Mouse (Mus musculus): Measurements from ENCODE around the gene Itgad.

Itgad gene

DNA sequence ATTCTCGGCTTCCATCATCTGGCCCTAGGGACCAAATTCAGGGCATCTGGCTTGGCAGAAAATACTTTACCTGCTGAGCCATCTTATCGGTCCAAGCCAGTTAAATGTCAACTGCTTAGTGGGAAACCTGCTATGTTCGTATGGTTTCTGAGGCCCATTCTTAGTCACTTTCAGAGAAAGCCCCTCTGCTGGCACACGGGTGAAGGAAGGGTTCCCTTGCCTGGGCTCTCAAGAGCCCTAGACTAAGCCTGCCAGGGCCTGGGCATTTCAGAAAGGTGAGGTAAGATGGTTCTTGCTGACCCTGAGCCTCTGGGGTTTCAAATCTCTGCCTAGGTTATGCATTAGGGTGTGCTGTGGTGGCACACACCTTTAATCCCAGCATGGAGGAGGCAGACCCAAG, 91.4 kb downstream of the Itgad start:
- no peak for DNase-seq

GRCm38 (mm10) chr7:128246496-128247391, 92.6 kb downstream of the Itgad start, which contains the start of gene Tgfb1i1:
TSS of gene Tgfb1i1 (plus strand) at chr7:128246812.
- DNase-seq, result peak; percentile 57

DNA sequence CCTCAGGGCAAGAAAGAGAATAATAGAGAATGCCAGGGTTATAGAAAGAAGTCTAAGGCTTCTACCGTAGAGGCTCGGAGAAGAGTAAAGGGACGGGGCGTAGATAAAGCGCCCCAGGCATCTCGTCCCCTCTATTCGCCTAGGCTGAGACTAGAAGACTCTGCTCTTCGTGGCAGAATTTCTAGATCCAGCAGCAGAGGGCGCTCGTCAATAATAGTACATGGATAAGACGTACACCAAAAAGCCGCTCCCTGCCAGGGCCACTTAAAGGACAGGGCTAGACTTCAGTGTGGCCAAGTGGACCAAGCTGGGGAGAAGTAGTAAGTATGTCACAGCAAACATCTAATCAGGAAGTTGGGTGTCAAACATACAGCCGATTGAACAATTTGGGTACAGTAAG, 93.3 kb downstream of the Itgad start:
- peak; percentile 91 for DNase-seq

GRCm38 (mm10) chr7:128248081-128249042, 94.2 kb downstream of the Itgad start:
- DNase-seq, result no peak

- DNase-seq, result no peak
Observed at GRCm38 (mm10) chr7:128249998-128250397, 95.8 kb downstream of the Itgad start.

- DNase-seq, result no peak
Observed at GRCm38 (mm10) chr7:128251946-128252345, 97.8 kb downstream of the Itgad start.

DNA sequence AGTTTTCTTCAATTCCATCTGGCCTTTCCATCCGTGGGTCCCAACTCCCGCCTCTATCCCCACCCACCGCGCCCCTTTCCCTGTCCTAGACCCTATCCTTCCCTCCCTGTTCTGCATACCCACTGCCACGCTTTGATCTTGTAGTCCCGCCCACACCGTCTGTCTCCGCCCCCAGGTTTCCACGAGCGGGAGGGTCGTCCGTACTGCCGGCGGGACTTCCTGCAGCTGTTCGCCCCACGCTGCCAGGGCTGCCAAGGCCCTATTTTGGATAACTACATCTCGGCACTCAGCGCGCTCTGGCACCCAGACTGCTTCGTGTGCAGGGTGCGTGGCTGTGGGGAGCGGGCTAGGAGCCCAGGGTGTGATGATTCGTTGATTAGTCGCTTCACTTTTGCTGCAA, 98.4 kb downstream of the Itgad start:
- peak; percentile 75 for DNase-seq

- no peak for DNase-seq
Observed at GRCm38 (mm10) chr7:128254978-128255377, 100.8 kb downstream of the Itgad start.

DNA sequence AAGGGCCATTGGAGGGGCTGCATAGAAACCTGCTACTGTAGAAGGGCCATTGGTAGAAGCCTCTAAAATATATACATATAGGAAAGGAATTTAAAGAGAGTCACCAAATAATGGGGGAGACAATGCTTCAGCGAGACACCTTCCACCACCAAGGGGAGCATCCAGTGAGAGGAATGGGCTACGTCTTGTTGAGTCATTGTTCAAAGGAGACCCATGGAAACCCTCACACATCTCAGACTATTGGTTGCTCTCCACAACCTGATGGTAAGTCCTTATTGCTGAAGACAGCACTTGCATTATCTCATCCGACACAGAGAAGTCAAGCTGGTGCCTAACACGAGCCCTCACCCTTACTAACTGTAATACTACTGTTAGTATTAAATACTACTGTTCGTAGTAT, 101.6 kb downstream of the Itgad start:
- no peak for DNase-seq

GRCm38 (mm10) chr7:128256783-128257334, 102.7 kb downstream of the Itgad start:
- DNase-seq, result no peak

DNA sequence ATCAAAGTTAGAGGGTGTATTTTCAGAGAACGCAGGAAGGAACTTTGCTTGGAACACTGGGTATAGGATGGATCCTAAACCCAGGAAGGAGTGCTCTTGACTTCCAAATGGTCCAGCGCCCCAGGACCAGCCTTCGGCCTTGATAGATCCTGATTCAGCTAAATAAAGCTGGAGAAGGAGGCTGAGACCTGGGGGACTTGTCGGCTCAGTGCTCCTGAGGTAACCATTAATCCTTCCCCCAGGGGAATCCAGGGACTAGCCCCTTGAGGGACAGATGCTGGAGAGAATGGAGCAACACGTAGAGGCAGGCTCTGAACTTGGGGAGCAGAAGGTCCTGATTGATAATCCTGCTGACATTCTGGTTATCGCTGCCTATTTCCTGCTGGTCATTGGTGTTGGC, 111.2 kb downstream of the Itgad start, which contains the start of gene Slc5a2:
Gene Slc5a2 (plus strand): TSS at position 247 of the 400 bp plus-strand sequence.
- DNase-seq, result no peak

GRCm38 (mm10) chr7:128266056-128266455, 111.9 kb downstream of the Itgad start:
- DNase-seq, result no peak

DNA sequence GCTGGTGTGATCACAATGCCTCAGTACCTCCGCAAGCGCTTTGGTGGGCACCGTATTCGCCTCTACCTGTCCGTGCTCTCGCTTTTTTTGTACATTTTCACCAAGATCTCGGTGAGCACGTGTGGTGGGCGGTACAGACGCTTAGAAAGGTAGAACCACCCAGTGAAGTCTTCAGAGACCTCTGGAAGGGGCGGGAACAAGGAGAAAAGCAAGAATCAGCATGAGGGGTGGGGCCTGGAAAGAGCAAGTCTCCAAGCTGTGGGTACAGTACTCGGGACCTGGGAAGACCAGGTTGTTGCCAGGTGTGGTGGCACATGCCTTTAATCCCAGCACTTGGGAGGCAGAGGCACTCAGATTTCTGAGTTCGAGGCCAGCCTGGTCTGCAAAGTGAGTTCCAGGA, 113.2 kb downstream of the Itgad start:
- DNase-seq, result no peak

DNA sequence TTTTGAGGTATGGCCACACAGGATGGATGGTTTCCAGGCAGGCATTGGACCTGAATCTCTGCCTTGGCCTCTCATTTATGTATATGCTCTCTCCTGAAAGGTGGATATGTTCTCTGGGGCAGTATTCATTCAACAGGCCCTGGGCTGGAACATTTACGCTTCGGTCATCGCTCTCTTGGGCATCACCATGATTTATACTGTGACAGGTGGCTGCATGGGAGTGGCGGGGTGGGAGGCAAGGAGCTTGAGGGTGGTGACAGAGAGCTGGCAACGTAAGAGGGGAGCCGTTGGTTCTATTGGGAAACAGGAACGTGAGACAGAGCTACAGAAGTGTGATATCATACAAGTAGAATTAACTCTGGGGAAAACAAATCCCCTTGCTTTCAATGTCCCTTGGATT, 113.6 kb downstream of the Itgad start:
- DNase-seq, result no peak

DNA sequence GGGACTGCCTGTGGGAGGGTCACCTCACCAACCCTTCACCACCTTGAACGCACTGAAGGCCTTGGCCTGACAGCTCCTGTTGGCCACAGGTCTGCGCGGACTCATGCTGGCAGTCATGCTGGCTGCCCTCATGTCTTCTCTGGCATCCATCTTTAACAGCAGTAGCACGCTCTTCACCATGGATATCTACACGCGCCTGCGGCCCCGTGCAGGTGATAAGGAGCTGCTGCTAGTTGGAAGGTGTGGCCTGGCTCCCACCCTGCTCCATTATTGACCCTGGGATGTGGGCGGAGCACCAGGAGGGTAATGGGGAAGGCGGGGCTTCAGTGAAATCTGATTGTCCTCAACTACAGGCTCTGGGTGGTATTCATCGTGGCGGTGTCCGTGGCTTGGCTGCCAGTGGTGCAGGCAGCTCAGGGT, 116.3 kb downstream of the Itgad start:
- DNase-seq, result no peak

DNA sequence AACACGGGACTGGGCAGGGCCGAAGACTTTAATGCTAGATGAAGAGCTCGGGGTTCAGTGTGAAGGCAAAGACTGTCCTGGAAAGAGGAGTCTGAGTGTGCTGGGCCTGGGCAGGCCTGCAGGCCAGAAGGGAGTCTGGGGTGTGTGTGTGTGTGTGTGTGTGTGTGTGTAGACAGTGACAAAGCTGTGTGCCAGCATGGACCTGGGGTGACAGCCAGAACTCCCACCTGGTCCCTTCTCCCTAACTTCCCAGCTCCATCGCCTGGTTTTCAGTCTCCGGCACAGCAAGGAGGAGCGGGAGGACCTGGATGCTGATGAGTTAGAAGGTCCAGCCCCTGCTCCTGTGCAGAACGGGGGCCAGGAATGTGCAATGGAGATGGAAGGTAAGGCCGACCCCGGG, 117.3 kb downstream of the Itgad start:
- no peak for DNase-seq
